ENCODE assay signal across 20 mouse cellular contexts in the genomic region with DNA sequence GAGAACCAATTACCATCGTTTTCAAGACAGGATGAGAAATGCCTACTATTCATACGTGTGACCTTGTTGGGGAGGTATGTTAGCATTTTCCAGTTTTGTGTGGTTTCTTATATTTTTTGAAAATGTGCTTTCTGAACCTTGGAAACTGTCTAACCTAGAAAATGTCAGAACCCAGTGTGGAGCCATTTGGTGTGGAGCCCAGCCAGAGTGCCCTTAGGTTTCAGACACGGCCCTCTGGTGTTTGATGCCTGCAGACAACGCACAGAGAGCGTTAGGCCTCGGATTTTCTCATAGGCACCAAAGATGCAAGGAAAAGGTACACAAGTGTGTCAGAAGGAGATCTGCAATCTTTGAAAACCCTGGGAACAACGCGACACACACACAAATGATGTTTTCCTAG.
DNase-seq lines count a peak whose midpoint lies in the region; ATAC-seq and TF ChIP-seq lines count a peak whose summit lies in the region.
"Had no signal": no experiment of that assay in that cellular context is flagged by ENCODE, and none has a peak within 500 bp of the region (broad histone marks: within the 10 kb centered on the region; RNA-seq: fewer than 3 reads in every experiment).

No protein-coding gene starts in this region.

- H3K4me3 ChIP-seq in forebrain, embryonic 15.5 days, result no peak overlapping the region
- H3K4me3 ChIP-seq in forebrain, embryonic 12.5 days (replicated peaks), result no peak overlapping the region
- H3K4me3 ChIP-seq in midbrain, embryonic 14.5 days (replicated peaks; ENCODE audit: low read depth, low read length), result no peak overlapping the region
- H3K4me3 ChIP-seq in midbrain, embryonic 16.5 days (ENCODE audit: low read depth, low read length), result no peak overlapping the region
- H3K4me3 ChIP-seq in olfactory bulb, adult 2 months (ENCODE audit: insufficient read depth, low read depth, low read length), result no peak overlapping the region
- H3K4me3 ChIP-seq: embryonic facial prominence, embryonic 12.5 days; liver, embryonic 13.5 days; myocyte had no signal

- 90% methylated on average over 8 of the region's 8 CpGs for WGBS in forebrain, embryonic 15.5 days
- WGBS in forebrain, embryonic 12.5 days, result 95% methylated on average over 8 of the region's 8 CpGs
- WGBS in midbrain, embryonic 14.5 days, result 86% methylated on average over 8 of the region's 8 CpGs
- 80% methylated on average over 8 of the region's 8 CpGs for WGBS in midbrain, embryonic 16.5 days
- 87% methylated on average over 8 of the region's 8 CpGs for WGBS in olfactory bulb, adult 2 months

- TF ChIP-seq CTCF in olfactory bulb, adult 2 months (IDR thresholded peaks at IDR 0.05; ENCODE audit: insufficient read depth, low read depth, low read length), result no peak

- DNase-seq in midbrain, embryonic 14.5 days, result no peak
- peak; percentile 65 to 67 for DNase-seq in cerebellum, postnatal 36 days
- no peak for DNase-seq in spleen, postnatal 14 days (ENCODE audit: low spot score in 2 of 2)
- no peak for DNase-seq in frontal cortex, postnatal 14 days (ENCODE audit: low spot score in 2 of 2)
- DNase-seq: gastrocnemius, postnatal 36 days; kidney, adult 18-20 months; kidney, postnatal 36 days; left cerebral cortex, postnatal 4 days; liver, embryonic 13.5 days; spleen, adult 18-20 months; thymus, postnatal 25 days had no signal

- H3K9ac ChIP-seq in forebrain, embryonic 15.5 days (replicated peaks), result no peak overlapping the region
- no peak overlapping the region for H3K9ac ChIP-seq in forebrain, embryonic 12.5 days
- no peak overlapping the region for H3K9ac ChIP-seq in midbrain, embryonic 14.5 days (replicated peaks; ENCODE audit: low read length)
- no peak overlapping the region for H3K9ac ChIP-seq in midbrain, embryonic 16.5 days (ENCODE audit: low read depth, low read length)
- H3K9ac ChIP-seq: embryonic facial prominence, embryonic 12.5 days; liver, embryonic 13.5 days had no signal

- peak overlapping the region; percentile 34 for H3K27ac ChIP-seq in forebrain, embryonic 15.5 days (replicated peaks)
- no peak overlapping the region for H3K27ac ChIP-seq in forebrain, embryonic 12.5 days
- H3K27ac ChIP-seq in midbrain, embryonic 14.5 days (replicated peaks; ENCODE audit: low read depth, low read length), result peak overlapping the region; percentile 58; the same call in 1 of the 2 replicates
- H3K27ac ChIP-seq in midbrain, embryonic 16.5 days (ENCODE audit: low read length), result no peak overlapping the region
- H3K27ac ChIP-seq in olfactory bulb, adult 2 months (ENCODE audit: insufficient read depth, low read depth, low read length), result peak overlapping the region; percentile 52; the same call in 1 of the 2 replicates
- H3K27ac ChIP-seq: embryonic facial prominence, embryonic 12.5 days; liver, embryonic 13.5 days had no signal

- ATAC-seq in forebrain, embryonic 15.5 days (replicated peaks), result no peak
- ATAC-seq in forebrain, embryonic 12.5 days (ENCODE audit: low FRiP score), result no peak
- ATAC-seq in midbrain, embryonic 14.5 days (ENCODE audit: low FRiP score, low TSS enrichment), result no peak
- ATAC-seq in midbrain, embryonic 16.5 days, result no peak
- ATAC-seq: lung, postnatal 0 days had no signal

- H3K27me3 ChIP-seq in forebrain, embryonic 15.5 days, result no peaks in the 10 kb centered on the region
- no peaks in the 10 kb centered on the region for H3K27me3 ChIP-seq in forebrain, embryonic 12.5 days
- H3K27me3 ChIP-seq in midbrain, embryonic 14.5 days (ENCODE audit: control insufficient read depth, insufficient read depth, low read length), result no peaks in the 10 kb centered on the region
- no peaks in the 10 kb centered on the region for H3K27me3 ChIP-seq in midbrain, embryonic 16.5 days (ENCODE audit: control insufficient read depth, insufficient read depth, low read depth, low read length)
- H3K27me3 ChIP-seq: CH12.LX; embryonic facial prominence, embryonic 12.5 days; liver, embryonic 13.5 days had no signal

- H3K4me2 ChIP-seq in forebrain, embryonic 15.5 days (replicated peaks), result no peak overlapping the region
- H3K4me2 ChIP-seq in forebrain, embryonic 12.5 days, result no peak overlapping the region
- H3K4me2 ChIP-seq in midbrain, embryonic 14.5 days (ENCODE audit: low read length), result no peak overlapping the region
- no peak overlapping the region for H3K4me2 ChIP-seq in midbrain, embryonic 16.5 days (ENCODE audit: low read length)
- H3K4me2 ChIP-seq: embryonic facial prominence, embryonic 12.5 days; heart, embryonic 11.5 days; liver, embryonic 13.5 days had no signal

- H3K9me3 ChIP-seq in forebrain, embryonic 15.5 days, result no peaks in the 10 kb centered on the region
- H3K9me3 ChIP-seq in forebrain, embryonic 12.5 days, result no peaks in the 10 kb centered on the region
- no peaks in the 10 kb centered on the region for H3K9me3 ChIP-seq in midbrain, embryonic 14.5 days (ENCODE audit: control insufficient read depth, low read length)
- no peaks in the 10 kb centered on the region for H3K9me3 ChIP-seq in midbrain, embryonic 16.5 days (replicated peaks; ENCODE audit: control insufficient read depth, low read length, poor library complexity, severe bottlenecking)
- H3K9me3 ChIP-seq: embryonic facial prominence, embryonic 12.5 days; liver, embryonic 13.5 days had no signal

- peaks cover 11% of the 10 kb centered on the region for H3K36me3 ChIP-seq in forebrain, embryonic 15.5 days
- peaks cover 22% of the 10 kb centered on the region for H3K36me3 ChIP-seq in forebrain, embryonic 12.5 days (replicated peaks)
- peaks cover 7% of the 10 kb centered on the region; the same call in 1 of the 2 replicates for H3K36me3 ChIP-seq in midbrain, embryonic 14.5 days (ENCODE audit: control insufficient read depth, insufficient read depth, low read length)
- H3K36me3 ChIP-seq in midbrain, embryonic 16.5 days (ENCODE audit: control insufficient read depth, insufficient read depth, low read length), result peaks cover 13% of the 10 kb centered on the region
- H3K36me3 ChIP-seq: liver, embryonic 13.5 days had no signal

- H3K4me1 ChIP-seq in forebrain, embryonic 15.5 days, result no peaks in the 10 kb centered on the region; the same call in 1 of the 2 replicates
- H3K4me1 ChIP-seq in forebrain, embryonic 12.5 days, result peaks cover 9% of the 10 kb centered on the region
- peaks cover 9% of the 10 kb centered on the region for H3K4me1 ChIP-seq in midbrain, embryonic 14.5 days (ENCODE audit: control insufficient read depth, insufficient read depth, low read length)
- H3K4me1 ChIP-seq in midbrain, embryonic 16.5 days (ENCODE audit: control insufficient read depth, insufficient read depth, low read length), result peaks cover 25% of the 10 kb centered on the region
- H3K4me1 ChIP-seq in olfactory bulb, adult 2 months (ENCODE audit: control insufficient read depth, insufficient read depth, low read length), result peaks cover 9% of the 10 kb centered on the region; the same call in 1 of the 2 replicates
- H3K4me1 ChIP-seq: liver, embryonic 13.5 days had no signal

- TF ChIP-seq POLR2A in olfactory bulb, adult 2 months (IDR thresholded peaks at IDR 0.05; ENCODE audit: insufficient read depth, low read depth, low read length), result no peak

Comparison
In these comparisons a context has a peak if more than half of its experiments do, and no peak if none do; other contexts are left out.
1. H3K27ac ChIP-seq: peak in forebrain, embryonic 15.5 days (single experiment), midbrain, embryonic 14.5 days (single experiment) and olfactory bulb, adult 2 months (single experiment); none in forebrain, embryonic 12.5 days (single experiment) and midbrain, embryonic 16.5 days (single experiment).
2. DNase-seq: peak in cerebellum, postnatal 36 days (2 of 2); none in midbrain, embryonic 14.5 days (single experiment), spleen, postnatal 14 days (0 of 2) and frontal cortex, postnatal 14 days (0 of 2).